Mouse (Mus musculus) MN1 (cell line): ENCODE data around the gene Tmed2.
"Not testable (repeated sequence)": the region's sequence is repeated elsewhere in the genome, so short reads cannot be mapped to it uniquely, and the experiment has no call there.

Experiments used
- DNase-seq: peaks from one replicate; pipeline ENCODE4 v3.0.0-alpha.2; 2016; ENCODE audit warnings: low spot score

Tmed2 gene

GRCm38 (mm10) chr5:124578633-124579317 is 38.3 kb downstream of the Tmed2 start, which contains the start of the genes Eif2b1 and Gtf2h3:
Gene Eif2b1, minus strand, starts transcription at chr5:124579131.
Gene Gtf2h3, plus strand, starts transcription at chr5:124579140.
- peak; percentile 87 for DNase-seq

GRCm38 (mm10) chr5:124582515-124582914 is 42.0 kb downstream of the Tmed2 start:
- no peak for DNase-seq

GRCm38 (mm10) chr5:124592768-124593167 is 52.3 kb downstream of the Tmed2 start:
- no peak for DNase-seq

- DNase-seq, result peak; percentile 88
Measured at GRCm38 (mm10) chr5:124598224-124599174, 58.0 kb downstream of the Tmed2 start.

GRCm38 (mm10) chr5:124599726-124600125 is 59.2 kb downstream of the Tmed2 start:
- DNase-seq, result not testable (repeated sequence)
